Comparison of ENCODE assay signal across 8 mouse cellular contexts in the genomic region with DNA sequence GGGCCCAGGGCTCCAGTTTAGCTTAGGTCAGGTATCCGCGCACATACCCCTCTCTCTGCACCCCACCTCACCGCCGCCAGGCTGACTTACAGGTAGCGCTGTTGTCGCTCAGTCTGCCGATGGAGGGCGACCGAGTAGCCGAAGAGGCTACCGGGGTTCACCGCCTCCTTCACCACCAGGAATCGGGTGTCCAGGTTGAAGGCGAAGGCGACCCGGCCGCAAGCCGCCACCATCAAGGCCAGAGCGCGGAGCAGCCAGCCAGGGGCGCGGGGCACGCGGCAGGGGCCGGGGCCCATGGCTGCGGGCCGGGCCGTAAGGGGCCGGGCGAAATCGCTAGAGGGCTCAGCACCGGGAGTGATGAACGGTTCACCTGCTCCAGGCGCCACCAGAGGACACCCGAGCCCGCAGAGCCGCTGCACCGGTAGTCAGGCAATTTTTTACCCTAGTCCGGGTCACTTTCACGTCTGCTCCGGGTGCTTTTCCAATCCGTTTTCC. TPM values are rescaled to one million over a fixed set of nuclear protein-coding genes. Genes with fewer than 3 reads are reported as not detected.
DNase-seq lines count a peak whose midpoint lies in the region; ATAC-seq and TF ChIP-seq lines count a peak whose summit lies in the region.

No protein-coding gene starts in this region.

- peaks cover 6% of the 10 kb centered on the region for H3K36me3 ChIP-seq in C2C12 (ENCODE audit: control insufficient read depth, insufficient read depth)
- no peaks in the 10 kb centered on the region for H3K36me3 ChIP-seq in heart, embryonic 13.5 days
- H3K36me3 ChIP-seq in liver, postnatal 0 days (replicated peaks; ENCODE audit: insufficient read depth, low read length) = no peaks in the 10 kb centered on the region
- H3K36me3 ChIP-seq in neural tube, embryonic 14.5 days (ENCODE audit: control insufficient read depth, insufficient read depth, low read length) = no peaks in the 10 kb centered on the region

- H3K79me2 ChIP-seq in C2C12 (ENCODE audit: control insufficient read depth, insufficient read depth) = peaks cover 53% of the 10 kb centered on the region

- ATAC-seq in heart, embryonic 13.5 days (ENCODE audit: extremely low read depth, insufficient number of reproducible peaks, low FRiP score, low TSS enrichment) = no peak
- peak; percentile 86 for ATAC-seq in liver, postnatal 0 days
- ATAC-seq in neural tube, embryonic 14.5 days (ENCODE audit: low read depth) = peak; percentile 69

- peak; percentile 72 for DNase-seq in ZHBTc4 (ENCODE audit: low read depth, low spot score)
- peak; percentile 67 for DNase-seq in embryo, embryonic 9.5 days (ENCODE audit: extremely low spot score)
- DNase-seq in kidney, postnatal 14 days = peak; percentile 74
- peak; percentile 64 for DNase-seq in liver, postnatal 0 days
- DNase-seq in thymus, postnatal 36 days = peak; percentile 68 to 71

- peak overlapping the region; percentile 78 for H3K4me3 ChIP-seq in C2C12 (ENCODE audit: insufficient read depth, poor library complexity, severe bottlenecking)
- H3K4me3 ChIP-seq in heart, embryonic 13.5 days = peak overlapping the region; percentile 71
- peak overlapping the region; percentile 50 for H3K4me3 ChIP-seq in liver, postnatal 0 days (ENCODE audit: low read depth, low read length)
- H3K4me3 ChIP-seq in neural tube, embryonic 14.5 days (ENCODE audit: low read depth, low read length) = peak overlapping the region; percentile 64

- H3K4me1 ChIP-seq in heart, embryonic 13.5 days = peaks cover 91% of the 10 kb centered on the region
- H3K4me1 ChIP-seq in liver, postnatal 0 days (ENCODE audit: insufficient read depth) = peaks cover 14% of the 10 kb centered on the region; the same call in 1 of the 2 replicates
- no peaks in the 10 kb centered on the region; the same call in 1 of the 2 replicates for H3K4me1 ChIP-seq in neural tube, embryonic 14.5 days (ENCODE audit: control insufficient read depth, insufficient read depth, low read length)

- no peaks in the 10 kb centered on the region for H3K27me3 ChIP-seq in C2C12 (ENCODE audit: control insufficient read depth, insufficient read depth, insufficient read length)
- H3K27me3 ChIP-seq in heart, embryonic 13.5 days (replicated peaks) = peaks cover 37% of the 10 kb centered on the region
- H3K27me3 ChIP-seq in liver, postnatal 0 days (ENCODE audit: insufficient read depth, low read length) = peaks cover 39% of the 10 kb centered on the region
- H3K27me3 ChIP-seq in neural tube, embryonic 14.5 days (ENCODE audit: control insufficient read depth, insufficient read depth, low read length) = peaks cover 21% of the 10 kb centered on the region

- peak overlapping the region; percentile 88 for H3K9ac ChIP-seq in heart, embryonic 13.5 days
- peak overlapping the region; percentile 41 for H3K9ac ChIP-seq in liver, postnatal 0 days (replicated peaks)
- H3K9ac ChIP-seq in neural tube, embryonic 14.5 days (replicated peaks; ENCODE audit: low read depth, low read length) = peak overlapping the region; percentile 70

- WGBS in heart, embryonic 13.5 days = under 1% methylated on average over 42 of the region's 42 CpGs
- WGBS in liver, postnatal 0 days (ENCODE audit: insufficient replicate concordance) = under 1% methylated on average over 39 of the region's 42 CpGs
- WGBS in neural tube, embryonic 14.5 days = under 1% methylated on average over 42 of the region's 42 CpGs

- peak overlapping the region; percentile 80 for H3K27ac ChIP-seq in heart, embryonic 13.5 days (replicated peaks)
- H3K27ac ChIP-seq in liver, postnatal 0 days (ENCODE audit: low read depth) = peak overlapping the region; percentile 44
- peak overlapping the region; percentile 52; the same call in 1 of the 2 replicates for H3K27ac ChIP-seq in neural tube, embryonic 14.5 days (ENCODE audit: low read depth, low read length)

- H3K9me3 ChIP-seq in heart, embryonic 13.5 days = no peaks in the 10 kb centered on the region
- H3K9me3 ChIP-seq in liver, postnatal 0 days (ENCODE audit: low read length) = no peaks in the 10 kb centered on the region
- no peaks in the 10 kb centered on the region for H3K9me3 ChIP-seq in neural tube, embryonic 14.5 days (ENCODE audit: control insufficient read depth, low read length)

- H3K79me3 ChIP-seq in C2C12 (ENCODE audit: low read depth) = peaks cover 33% of the 10 kb centered on the region

- H3ac ChIP-seq in C2C12 (ENCODE audit: control insufficient read depth, insufficient read length, low read depth) = peak overlapping the region; percentile 87

- peak overlapping the region; percentile 77 for H3K4me2 ChIP-seq in heart, embryonic 13.5 days
- H3K4me2 ChIP-seq in liver, postnatal 0 days (ENCODE audit: low read depth, low read length) = peak overlapping the region; percentile 65
- H3K4me2 ChIP-seq in neural tube, embryonic 14.5 days (ENCODE audit: low read depth, low read length) = peak overlapping the region; percentile 80

- peak; percentile 23 for TF ChIP-seq CTCF in C2C12 (IDR thresholded peaks at IDR 0.05; ENCODE audit: control insufficient read depth, insufficient read depth, insufficient read length)
- TF ChIP-seq CTCF in liver, postnatal 0 days (IDR thresholded peaks at IDR 0.05; ENCODE audit: low read depth) = peak; percentile 46

- TF ChIP-seq EP300 in liver, postnatal 0 days (IDR thresholded peaks at IDR 0.05; ENCODE audit: low read depth) = no peak

TF ChIP-seq in C2C12, 6 proteins besides CTCF, POLR2A, EP300 and RAD21:
- no peak for TF ChIP-seq USF1 (IDR thresholded peaks at IDR 0.05; ENCODE audit: low read depth)
- TF ChIP-seq CEBPB (IDR thresholded peaks at IDR 0.05; ENCODE audit: low read depth) = no peak
- TF ChIP-seq FOSL1 (IDR thresholded peaks at IDR 0.05; ENCODE audit: insufficient read depth, low read length, poor library complexity, severe bottlenecking) = no peak
- no peak for TF ChIP-seq MAX (IDR thresholded peaks at IDR 0.05)
- no peak for TF ChIP-seq MYOG (IDR thresholded peaks at IDR 0.05; ENCODE audit: control insufficient read depth, extremely low read depth, insufficient read length)
- TF ChIP-seq MYOD1 (IDR thresholded peaks at IDR 0.05; ENCODE audit: control insufficient read depth, insufficient read length, low read depth) = no peak

RNA-seq across cellular contexts. Expression of a gene that starts 0.5 kb away (rescaled TPM):
- 51.1 TPM for polyA plus RNA-seq in C2C12 (2012; fragmentation: generic; extraction: Trizol)
- 10.2 and 12.2 TPM in 2 replicates for polyA plus RNA-seq in heart, embryonic 13.5 days (2015; fragmentation: Nextera tagmentation; extraction: Ambion mirVana)
- polyA plus RNA-seq in liver, postnatal 0 days (2015; fragmentation: Nextera tagmentation; extraction: Ambion mirVana) = 0.97 and 1.0 TPM in 2 replicates
- polyA plus RNA-seq in neural tube, embryonic 14.5 days (2014; fragmentation: Nextera tagmentation; extraction: Ambion mirVana) = 13.8 and 13.9 TPM in 2 replicates

RNA-seq across cellular contexts. Expression of a gene that starts 34.9 kb away (rescaled TPM):
- polyA plus RNA-seq in C2C12 (2012; fragmentation: generic; extraction: Trizol) = 1.8 TPM
- polyA plus RNA-seq in heart, embryonic 13.5 days (2015; fragmentation: Nextera tagmentation; extraction: Ambion mirVana) = 77.9 and 81.1 TPM in 2 replicates
- polyA plus RNA-seq in liver, postnatal 0 days (2015; fragmentation: Nextera tagmentation; extraction: Ambion mirVana) = 16.2 and 17.3 TPM in 2 replicates
- 21.8 and 23.1 TPM in 2 replicates for polyA plus RNA-seq in neural tube, embryonic 14.5 days (2014; fragmentation: Nextera tagmentation; extraction: Ambion mirVana)

RNA-seq across cellular contexts. Expression of a gene that starts 43.8 kb away (rescaled TPM):
- 31.8 TPM for polyA plus RNA-seq in C2C12 (2012; fragmentation: generic; extraction: Trizol)
- polyA plus RNA-seq in heart, embryonic 13.5 days (2015; fragmentation: Nextera tagmentation; extraction: Ambion mirVana) = 0.17 TPM in 1 of 2 replicates, not detected in the other
- polyA plus RNA-seq in liver, postnatal 0 days (2015; fragmentation: Nextera tagmentation; extraction: Ambion mirVana) = not detected in 2 replicates
- 0.23 TPM in 1 of 2 replicates, not detected in the other for polyA plus RNA-seq in neural tube, embryonic 14.5 days (2014; fragmentation: Nextera tagmentation; extraction: Ambion mirVana)

Comparison
In these comparisons a context has a peak if more than half of its experiments do, and no peak if none do; other contexts are left out.
1. RNA of a gene that starts 43.8 kb away (polyA plus RNA-seq): 31.8 TPM in C2C12 (single experiment); 0.17 TPM in heart, embryonic 13.5 days, 0.23 TPM in neural tube, embryonic 14.5 days and not detected in liver, postnatal 0 days; every median in the first group is over 10 times any median in the second.
2. Peak in every context shown above with its lines, with median percentiles within 50 percentile points of each other: H3K4me3 ChIP-seq, DNase-seq, H3K27ac ChIP-seq, H3K4me2 ChIP-seq and H3K9ac ChIP-seq.